8 mouse cellular contexts compared by ENCODE assay signal in the genomic region with DNA sequence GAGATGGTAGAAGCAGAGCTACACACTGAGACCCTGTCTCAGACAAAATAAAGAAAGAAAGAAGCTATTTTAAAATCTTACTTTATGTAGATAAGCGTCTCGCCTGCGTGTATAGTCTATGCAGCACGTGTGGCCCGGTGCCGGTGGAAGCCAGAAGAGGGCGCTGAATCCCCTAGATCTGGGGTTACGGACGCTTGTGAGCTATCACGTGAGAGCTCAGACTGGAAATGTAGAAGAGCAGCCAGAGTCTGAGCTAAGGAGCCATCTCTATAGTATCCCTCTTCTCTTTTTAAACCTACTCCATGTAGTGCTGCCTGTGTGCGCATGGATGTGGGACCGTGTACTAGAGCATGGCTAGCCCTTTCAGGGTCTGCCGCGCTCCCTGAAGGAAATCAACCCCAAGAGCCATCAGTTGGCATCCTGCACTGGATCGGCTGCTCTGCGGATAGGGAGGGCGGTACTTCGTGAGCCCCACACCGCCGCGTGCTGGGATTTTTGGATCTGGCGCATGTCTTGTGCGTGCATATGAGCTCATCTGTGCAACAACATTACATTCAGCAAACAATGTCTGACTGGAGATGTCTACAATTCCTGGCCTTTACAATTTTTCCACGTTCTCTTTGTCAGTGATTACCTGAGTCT. TPM values are rescaled to one million over a fixed set of nuclear protein-coding genes. Genes with fewer than 3 reads are reported as not detected.
DNase-seq lines count a peak whose midpoint lies in the region; ATAC-seq and TF ChIP-seq lines count a peak whose summit lies in the region.

No protein-coding gene starts in this region.

- H3K9ac ChIP-seq in embryonic facial prominence, embryonic 13.5 days: 0 out of 2 replicates have a peak overlapping the region, but pooled peaks have one; percentile 16
- peak overlapping the region; percentile 31; the same call in 1 of the 2 replicates for H3K9ac ChIP-seq in hindbrain, embryonic 11.5 days (ENCODE audit: low read depth, low read length)

- peaks cover 5% of the 10 kb centered on the region for H3K36me3 ChIP-seq in embryonic facial prominence, embryonic 13.5 days
- no peaks in the 10 kb centered on the region for H3K36me3 ChIP-seq in hindbrain, embryonic 11.5 days (ENCODE audit: control insufficient read depth, insufficient read depth, low read length)

- H3K27ac ChIP-seq in left cerebral cortex, adult 2 months: no peak overlapping the region
- no peak overlapping the region for H3K27ac ChIP-seq in embryonic facial prominence, embryonic 13.5 days
- H3K27ac ChIP-seq in hindbrain, embryonic 11.5 days (ENCODE audit: low read depth, low read length): no peak overlapping the region

- peak; percentile 48 for TF ChIP-seq CTCF in left cerebral cortex, adult 2 months (IDR thresholded peaks at IDR 0.05)

- H3K4me2 ChIP-seq in embryonic facial prominence, embryonic 13.5 days: peak overlapping the region; percentile 53
- H3K4me2 ChIP-seq in hindbrain, embryonic 11.5 days (replicated peaks; ENCODE audit: low read depth, low read length): peak overlapping the region; percentile 37

- H3K4me3 ChIP-seq in left cerebral cortex, adult 2 months: no peak overlapping the region
- peak overlapping the region; percentile 23 for H3K4me3 ChIP-seq in embryonic facial prominence, embryonic 13.5 days
- no peak overlapping the region for H3K4me3 ChIP-seq in hindbrain, embryonic 11.5 days (ENCODE audit: low read depth, low read length)

- no peaks in the 10 kb centered on the region for H3K27me3 ChIP-seq in embryonic facial prominence, embryonic 13.5 days
- H3K27me3 ChIP-seq in hindbrain, embryonic 11.5 days (ENCODE audit: control insufficient read depth, insufficient read depth, low read length): no peaks in the 10 kb centered on the region

- no peaks in the 10 kb centered on the region for H3K9me3 ChIP-seq in embryonic facial prominence, embryonic 13.5 days
- no peaks in the 10 kb centered on the region for H3K9me3 ChIP-seq in hindbrain, embryonic 11.5 days (ENCODE audit: control insufficient read depth, low read length)

- no peak for DNase-seq in left cerebral cortex, adult 2 months (ENCODE audit: extremely low spot score in 1 of 2, low spot score in 2 of 2)
- DNase-seq in left cerebral cortex, adult 8-10 months (ENCODE audit: low spot score in 2 of 2): no peak
- DNase-seq in ZHBTc4 (ENCODE audit: low read depth, low spot score): peak; percentile 93
- DNase-seq in hindbrain, embryonic 11.5 days (ENCODE audit: low spot score): peak; percentile 82
- DNase-seq in left cerebral cortex, postnatal 4 days: peak; percentile 63
- DNase-seq in thymus, postnatal 0 days (ENCODE audit: low spot score): peak; percentile 74

- intact Hi-C loops in left cerebral cortex, adult 2 months (cut with DNase I): no loop called here
- intact Hi-C loops in left cerebral cortex, postnatal 4 days (cut with DNase I): no loop called here

- ATAC-seq in embryonic facial prominence, embryonic 13.5 days (ENCODE audit: insufficient number of reproducible peaks, insufficient read depth, low FRiP score, low TSS enrichment, low read depth): peak; percentile 57; the same call in 1 of the 2 replicates
- peak; percentile 62; the same call in 1 of the 2 replicates for ATAC-seq in hindbrain, embryonic 11.5 days (ENCODE audit: low FRiP score)
- ATAC-seq in megakaryocyte-erythroid progenitor cell, adult 5-6 weeks (replicated peaks; ENCODE audit: low FRiP score, low TSS enrichment, poor library complexity, severe bottlenecking): peak; percentile 72

- 24% methylated on average over 24 of the region's 24 CpGs for WGBS in embryonic facial prominence, embryonic 13.5 days
- 30% methylated on average over 24 of the region's 24 CpGs for WGBS in hindbrain, embryonic 11.5 days

- peaks cover 7% of the 10 kb centered on the region; the same call in 1 of the 2 replicates for H3K4me1 ChIP-seq in embryonic facial prominence, embryonic 13.5 days
- no peaks in the 10 kb centered on the region for H3K4me1 ChIP-seq in hindbrain, embryonic 11.5 days (replicated peaks; ENCODE audit: control insufficient read depth, insufficient read depth, low read length)

RNA-seq across cellular contexts. Expression of gene Zfp691, which starts 31.6 kb away (rescaled TPM):
- 1 to 10 TPM; 7.5 to 7.8 TPM for total RNA-seq in left cerebral cortex, adult 2 months (2021)
- 1 to 10 TPM; 6.6 to 7.9 (median 7.3) TPM for total RNA-seq in left cerebral cortex, adult 8-10 months (2022)
- 7.3 and 8.5 TPM in 2 replicates for polyA plus RNA-seq in embryonic facial prominence, embryonic 13.5 days (2015; fragmentation: Nextera tagmentation; extraction: Ambion mirVana)
- polyA plus RNA-seq in hindbrain, embryonic 11.5 days (2014; fragmentation: Nextera tagmentation; extraction: Ambion mirVana): 7.4 and 8.3 TPM in 2 replicates
- total RNA-seq in left cerebral cortex, postnatal 4 days (2021): 1 to 10 TPM; 4.5 to 8.7 TPM
- total RNA-seq in megakaryocyte-erythroid progenitor cell, adult 5-6 weeks (2014; fragmentation: Nextera tagmentation): 44.4 and 47.3 TPM in 2 replicates
- 6.5 and 8.1 TPM in 2 replicates for total RNA-seq in megakaryocyte-erythroid progenitor cell, adult 5-6 weeks (2017)
- polyA plus RNA-seq in thymus, postnatal 0 days (2015; fragmentation: Nextera tagmentation; extraction: Ambion mirVana): 3.6 and 7.2 TPM in 2 replicates

RNA-seq across cellular contexts. Expression of gene Slc2a1, which starts 33.8 kb away (rescaled TPM):
- 100 to 1,000 TPM in 1 of 2 experiments, 10 to 100 TPM in 1; 92.2 to 127 TPM for total RNA-seq in left cerebral cortex, adult 2 months (2021)
- total RNA-seq in left cerebral cortex, adult 8-10 months (2022): 100 to 1,000 TPM in 1 of 4 experiments, 10 to 100 TPM in 3; 83.3 to 103 (median 92.3) TPM
- polyA plus RNA-seq in embryonic facial prominence, embryonic 13.5 days (2015; fragmentation: Nextera tagmentation; extraction: Ambion mirVana): 116 and 123 TPM in 2 replicates
- polyA plus RNA-seq in hindbrain, embryonic 11.5 days (2014; fragmentation: Nextera tagmentation; extraction: Ambion mirVana): 134 and 137 TPM in 2 replicates
- total RNA-seq in left cerebral cortex, postnatal 4 days (2021): 10 to 100 TPM; 33.5 to 34.1 TPM
- 0.98 and 2.6 TPM in 2 replicates for total RNA-seq in megakaryocyte-erythroid progenitor cell, adult 5-6 weeks (2014; fragmentation: Nextera tagmentation)
- total RNA-seq in megakaryocyte-erythroid progenitor cell, adult 5-6 weeks (2017): 2.1 and 5.0 TPM in 2 replicates
- polyA plus RNA-seq in thymus, postnatal 0 days (2015; fragmentation: Nextera tagmentation; extraction: Ambion mirVana): 19.9 and 21.4 TPM in 2 replicates

RNA-seq across cellular contexts. Expression of gene Ermap, which starts 47.5 kb away (rescaled TPM):
- total RNA-seq in left cerebral cortex, adult 2 months (2021): under 1 TPM; 0.40 to 0.54 TPM
- total RNA-seq in left cerebral cortex, adult 8-10 months (2022): under 1 TPM; 0.53 to 0.98 (median 0.78) TPM
- polyA plus RNA-seq in embryonic facial prominence, embryonic 13.5 days (2015; fragmentation: Nextera tagmentation; extraction: Ambion mirVana): 2.6 and 5.4 TPM in 2 replicates
- 9.9 and 11.1 TPM in 2 replicates for polyA plus RNA-seq in hindbrain, embryonic 11.5 days (2014; fragmentation: Nextera tagmentation; extraction: Ambion mirVana)
- 1 to 10 TPM in 1 of 2 experiments, under 1 TPM in 1; 0.40 to 1.0 TPM for total RNA-seq in left cerebral cortex, postnatal 4 days (2021)
- total RNA-seq in megakaryocyte-erythroid progenitor cell, adult 5-6 weeks (2014; fragmentation: Nextera tagmentation): 505 and 531 TPM in 2 replicates
- total RNA-seq in megakaryocyte-erythroid progenitor cell, adult 5-6 weeks (2017): 220 and 292 TPM in 2 replicates
- polyA plus RNA-seq in thymus, postnatal 0 days (2015; fragmentation: Nextera tagmentation; extraction: Ambion mirVana): 0.31 and 0.66 TPM in 2 replicates

RNA-seq across cellular contexts. Expression of gene Svbp, which starts 52.8 kb away (rescaled TPM):
- 10 to 100 TPM; 15.1 to 17.2 TPM for total RNA-seq in left cerebral cortex, adult 2 months (2021)
- total RNA-seq in left cerebral cortex, adult 8-10 months (2022): 10 to 100 TPM; 15.2 to 18.2 (median 16.4) TPM
- 199 and 212 TPM in 2 replicates for polyA plus RNA-seq in embryonic facial prominence, embryonic 13.5 days (2015; fragmentation: Nextera tagmentation; extraction: Ambion mirVana)
- 177 and 201 TPM in 2 replicates for polyA plus RNA-seq in hindbrain, embryonic 11.5 days (2014; fragmentation: Nextera tagmentation; extraction: Ambion mirVana)
- 10 to 100 TPM; 72.9 to 79.6 TPM for total RNA-seq in left cerebral cortex, postnatal 4 days (2021)
- 107 and 124 TPM in 2 replicates for total RNA-seq in megakaryocyte-erythroid progenitor cell, adult 5-6 weeks (2014; fragmentation: Nextera tagmentation)
- total RNA-seq in megakaryocyte-erythroid progenitor cell, adult 5-6 weeks (2017): 47.7 and 52.9 TPM in 2 replicates
- 136 TPM in 2 replicates for polyA plus RNA-seq in thymus, postnatal 0 days (2015; fragmentation: Nextera tagmentation; extraction: Ambion mirVana)

Comparison
In these comparisons a context has a peak if more than half of its experiments do, and no peak if none do; other contexts are left out.
1. DNase-seq: peak in ZHBTc4 (single experiment), hindbrain, embryonic 11.5 days (single experiment), left cerebral cortex, postnatal 4 days (single experiment) and thymus, postnatal 0 days (single experiment); none in left cerebral cortex, adult 2 months (0 of 2) and left cerebral cortex, adult 8-10 months (0 of 2).
2. RNA of gene Slc2a1, which starts 33.8 kb away (total RNA-seq): 92.2 to 127 TPM in left cerebral cortex, adult 2 months, 83.3 to 103 TPM in left cerebral cortex, adult 8-10 months and 33.5 to 34.1 TPM in left cerebral cortex, postnatal 4 days; 0.98 to 5.0 TPM in megakaryocyte-erythroid progenitor cell, adult 5-6 weeks; every median in the first group is over 4 times any median in the second.
3. RNA of gene Ermap, which starts 47.5 kb away (total RNA-seq): 220 to 531 TPM in megakaryocyte-erythroid progenitor cell, adult 5-6 weeks; 0.40 to 1.0 TPM in left cerebral cortex, postnatal 4 days, 0.53 to 0.98 TPM in left cerebral cortex, adult 8-10 months and 0.40 to 0.54 TPM in left cerebral cortex, adult 2 months; every median in the first group is over 100 times any median in the second.
4. Peak in every context shown above with its lines, with median percentiles within 50 percentile points of each other: ATAC-seq.